11 mouse cellular contexts compared by ENCODE assay signal in the genomic region with DNA sequence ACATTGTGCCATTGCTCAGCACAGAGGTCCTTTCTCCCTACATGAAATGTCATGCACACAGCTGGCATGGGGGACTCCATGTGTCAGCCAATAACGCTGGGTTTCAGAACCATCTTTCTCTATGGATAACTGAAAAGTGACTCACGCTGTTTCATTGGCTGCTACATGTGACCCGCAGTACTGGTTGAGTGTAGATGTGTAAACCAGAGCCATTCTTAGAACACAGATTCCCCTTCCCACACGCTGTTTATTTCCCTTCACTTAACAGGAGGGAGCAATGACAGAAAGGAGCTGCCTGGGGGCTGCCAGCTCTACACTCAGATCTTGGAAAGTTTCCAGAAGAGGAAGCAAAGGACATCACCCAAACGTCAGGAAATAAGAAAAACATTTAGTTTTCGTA.
DNase-seq lines count a peak whose midpoint lies in the region; TF ChIP-seq lines count a peak whose summit lies in the region.
"Had no signal": no experiment of that assay in that cellular context is flagged by ENCODE, and none has a peak within 500 bp of the region (broad histone marks: within the 10 kb centered on the region; RNA-seq: fewer than 3 reads in every experiment).

No protein-coding gene starts in this region.

- peaks cover 12% of the 10 kb centered on the region for H3K4me1 ChIP-seq in heart, adult 2 months (ENCODE audit: control insufficient read depth, insufficient read depth, low read length)
- peaks cover 18% of the 10 kb centered on the region for H3K4me1 ChIP-seq in heart, embryonic 10.5 days
- H3K4me1 ChIP-seq in spleen, adult 2 months (ENCODE audit: control insufficient read depth, insufficient read depth, insufficient read length): peaks cover 37% of the 10 kb centered on the region

- TF ChIP-seq POLR2A in heart, adult 2 months (IDR thresholded peaks at IDR 0.05; ENCODE audit: insufficient read depth, low read depth, low read length): no peak
- TF ChIP-seq POLR2A in spleen, adult 2 months (IDR thresholded peaks at IDR 0.05; ENCODE audit: low read depth, low read length): no peak

- TF ChIP-seq EP300 in heart, adult 2 months (IDR thresholded peaks at IDR 0.05; ENCODE audit: insufficient read depth, low read depth, low read length): no peak

- H3K9me3 ChIP-seq in heart, embryonic 10.5 days: no peaks in the 10 kb centered on the region
- H3K9me3 ChIP-seq: limb, embryonic 12.5 days had no signal

- no peak for TF ChIP-seq CTCF in heart, adult 2 months (IDR thresholded peaks at IDR 0.05)
- no peak for TF ChIP-seq CTCF in spleen, adult 2 months (IDR thresholded peaks at IDR 0.05; ENCODE audit: extremely low read depth, insufficient read depth, insufficient read length, insufficient replicate concordance)

- H3K27ac ChIP-seq in heart, adult 2 months: peak overlapping the region; percentile 11; the same call in 1 of the 2 replicates
- H3K27ac ChIP-seq in heart, embryonic 10.5 days: no peak overlapping the region
- H3K27ac ChIP-seq in spleen, adult 2 months (ENCODE audit: insufficient read depth, low read length): peak overlapping the region; percentile 98
- H3K27ac ChIP-seq: limb, embryonic 12.5 days had no signal

- H3K36me3 ChIP-seq in heart, adult 2 months (ENCODE audit: control insufficient read depth, insufficient read depth, low read length): no peaks in the 10 kb centered on the region; the same call in 1 of the 2 replicates
- no peaks in the 10 kb centered on the region for H3K36me3 ChIP-seq in heart, embryonic 10.5 days
- no peaks in the 10 kb centered on the region for H3K36me3 ChIP-seq in spleen, adult 2 months (ENCODE audit: control insufficient read depth, insufficient read depth, low read length)
- H3K36me3 ChIP-seq: limb, embryonic 12.5 days had no signal

- no peak overlapping the region for H3K9ac ChIP-seq in heart, adult 2 months (ENCODE audit: low read depth, low read length)
- H3K9ac ChIP-seq: limb, embryonic 12.5 days had no signal

- DNase-seq in heart, adult 2 months: no peak
- no peak for DNase-seq in heart, embryonic 10.5 days (ENCODE audit: low spot score)
- DNase-seq in kidney, postnatal 14 days: peak; percentile 31
- DNase-seq in kidney, adult 8-10 months: no peak
- DNase-seq in spleen, adult 2 months (ENCODE audit: low read depth in 1 of 2, low spot score in 2 of 2): no peak
- DNase-seq in spleen, adult 18-20 months: no peak
- peak; percentile 15 for DNase-seq in telencephalon, adult 2 months (ENCODE audit: low read depth, low spot score)
- no peak for DNase-seq in cerebellum, adult 18-20 months
- DNase-seq: embryo, embryonic 11 days; thymus, adult 2 months had no signal

- H3K79me2 ChIP-seq in heart, adult 2 months (replicated peaks; ENCODE audit: control insufficient read depth, insufficient read depth, low read length): 0 out of 2 replicates have a peak, but pooled peaks cover 2% of the 10 kb centered on the region

- no peak overlapping the region for H3K4me3 ChIP-seq in heart, adult 2 months
- no peak overlapping the region for H3K4me3 ChIP-seq in heart, embryonic 10.5 days
- no peak overlapping the region for H3K4me3 ChIP-seq in spleen, adult 2 months (ENCODE audit: extremely low read depth, insufficient read depth, insufficient read length)
- H3K4me3 ChIP-seq: limb, embryonic 12.5 days had no signal

- no peaks in the 10 kb centered on the region for H3K27me3 ChIP-seq in heart, adult 2 months (ENCODE audit: control insufficient read depth, insufficient read depth, low read length)
- H3K27me3 ChIP-seq in heart, embryonic 10.5 days (ENCODE audit: insufficient read depth, poor library complexity, severe bottlenecking): no peaks in the 10 kb centered on the region
- H3K27me3 ChIP-seq in spleen, adult 2 months (ENCODE audit: control insufficient read depth, insufficient read depth, low read length): no peaks in the 10 kb centered on the region
- H3K27me3 ChIP-seq: limb, embryonic 12.5 days had no signal

- 19% methylated on average over 6 of the region's 6 CpGs for WGBS in heart, adult 2 months
- WGBS in heart, embryonic 10.5 days: 62% methylated on average over 6 of the region's 6 CpGs
- 46% methylated on average over 6 of the region's 6 CpGs for WGBS in spleen, adult 2 months

- intact Hi-C loops in heart, adult 2 months (cut with DNase I): no loop called here

Comparison
In these comparisons a context has a peak if more than half of its experiments do, and no peak if none do; other contexts are left out.
1. DNase-seq: peak in kidney, postnatal 14 days (single experiment) and telencephalon, adult 2 months (single experiment); none in heart, adult 2 months (0 of 2), heart, embryonic 10.5 days (single experiment), kidney, adult 8-10 months (0 of 2), spleen, adult 2 months (0 of 2), spleen, adult 18-20 months (0 of 2) and cerebellum, adult 18-20 months (0 of 2).